Mouse (Mus musculus) lung, postnatal 25 days (tissue): ENCODE measurements around the gene Asb3.
A peak's percentile ranks its signal among the peaks of the same experiment; 100 is the strongest.
"Not testable (repeated sequence)": the region's sequence is repeated elsewhere in the genome, so short reads cannot be mapped to it uniquely, and the experiment has no call there.

ENCODE experiments used
- DNase-seq: peaks from one replicate; pipeline ENCODE4 v3.0.0; 2022; ENCODE audit warnings: low spot score

Gene Asb3

DNA sequence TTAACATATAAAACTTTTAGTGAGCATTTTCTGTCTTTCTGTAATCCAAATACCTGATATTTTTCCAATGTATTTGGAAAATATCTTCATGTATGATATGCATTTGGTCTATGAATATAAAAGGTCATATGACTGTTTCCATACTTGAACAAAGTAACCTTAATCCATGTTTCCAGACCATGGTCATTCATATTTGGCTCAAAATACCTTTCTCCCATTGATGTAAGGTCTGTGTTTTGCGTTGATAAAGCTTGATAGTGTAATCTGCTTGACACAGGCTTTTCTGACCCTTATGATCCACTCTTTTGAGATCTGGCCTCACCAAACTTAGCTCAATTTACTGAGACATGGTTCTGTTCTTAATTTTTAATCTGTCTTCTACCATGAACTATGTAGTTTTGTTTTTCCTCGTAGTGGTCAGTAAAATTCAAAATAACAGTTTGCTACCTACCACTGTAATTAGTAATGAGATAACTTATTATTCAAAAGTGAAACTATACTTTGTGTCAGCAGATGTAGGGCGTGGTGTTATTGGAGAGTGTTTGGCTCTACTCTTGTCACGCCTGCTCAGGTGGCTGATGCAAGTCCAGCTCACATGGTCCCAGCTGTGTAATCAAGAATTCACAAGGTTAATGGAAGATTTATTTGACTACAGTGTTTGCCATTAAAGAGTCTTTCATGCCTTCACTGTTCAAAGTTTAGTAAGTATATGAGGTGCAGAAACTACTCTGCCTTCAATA, 116.1 kb downstream of the Asb3 start:
- DNase-seq, result peak; percentile 6

- not testable (repeated sequence) for DNase-seq
Measured at GRCm38 (mm10) chr11:31009668-31010067, 124.5 kb downstream of the Asb3 start.

DNA sequence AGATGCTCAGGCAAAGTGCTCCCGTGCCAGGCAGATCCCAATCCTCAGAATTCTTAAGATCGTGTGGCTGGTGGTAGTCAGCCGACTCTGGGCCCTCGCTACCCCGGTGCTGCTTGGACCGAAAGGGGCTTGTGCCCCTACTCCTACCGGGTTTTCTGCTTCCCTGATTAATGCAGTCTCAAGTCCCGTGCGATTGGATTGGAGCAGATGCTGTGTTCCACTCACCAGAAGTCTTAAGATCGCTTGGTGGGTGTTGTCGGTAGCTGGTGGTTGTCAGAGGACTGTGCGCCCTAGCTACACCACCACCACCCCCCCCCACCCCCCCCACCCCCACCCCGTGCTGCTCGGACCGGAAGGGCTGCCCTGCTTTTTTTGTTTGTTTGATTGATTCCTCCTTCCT, 132.2 kb downstream of the Asb3 start:
- not testable (repeated sequence) for DNase-seq

- no peak for DNase-seq
Measured at GRCm38 (mm10) chr11:31034958-31035357, 149.7 kb downstream of the Asb3 start.

DNA sequence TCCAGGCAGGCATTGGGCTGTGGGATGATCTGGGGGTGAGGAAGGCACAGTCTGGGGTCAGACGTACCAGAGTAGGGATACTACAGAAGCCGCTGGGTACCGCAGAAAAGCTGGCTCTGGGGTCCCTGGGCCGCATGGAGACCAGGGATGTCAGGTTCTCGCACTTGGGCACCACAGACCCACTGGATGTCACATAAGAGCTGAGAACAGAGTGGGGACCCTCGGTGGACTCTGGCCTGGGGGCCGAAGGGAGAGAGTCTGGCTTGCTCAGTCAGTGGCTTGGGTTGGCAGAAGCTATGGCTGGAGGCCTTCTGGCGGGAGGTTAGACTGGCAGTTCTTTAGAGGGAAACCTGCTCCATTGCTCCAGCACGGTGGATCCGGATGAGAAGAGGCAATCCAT, 204.8 kb downstream of the Asb3 start:
- DNase-seq, result no peak

GRCm38 (mm10) chr11:31090478-31090978, 205.3 kb downstream of the Asb3 start:
- no peak for DNase-seq

DNA sequence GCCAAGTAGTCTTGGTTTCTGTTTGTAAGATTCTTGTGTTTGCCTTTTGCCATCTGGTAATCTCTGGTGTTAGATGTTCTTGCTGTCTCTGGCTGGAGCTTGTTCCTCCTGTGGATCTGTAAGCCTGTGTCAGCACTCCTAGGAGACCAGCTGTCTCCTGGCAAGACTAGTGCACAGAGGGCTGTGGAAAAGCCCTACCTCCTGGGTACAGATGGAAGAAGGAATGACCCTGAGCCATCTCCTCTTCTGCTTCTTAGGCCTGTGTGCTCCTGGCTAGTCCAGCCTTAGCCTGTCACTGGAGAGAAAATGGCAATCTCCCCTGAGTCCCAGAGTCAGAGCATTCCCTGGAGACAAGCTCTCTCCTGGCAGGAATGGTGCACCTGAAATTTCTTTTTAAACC, 214.3 kb downstream of the Asb3 start:
- not testable (repeated sequence) for DNase-seq

GRCm38 (mm10) chr11:31102188-31102587, 217.0 kb downstream of the Asb3 start:
- no peak for DNase-seq

- no peak for DNase-seq
Measured at GRCm38 (mm10) chr11:31105364-31105763, 220.1 kb downstream of the Asb3 start.

- DNase-seq, result not testable (repeated sequence)
Measured at GRCm38 (mm10) chr11:31126964-31127363, 241.7 kb downstream of the Asb3 start.

GRCm38 (mm10) chr11:31133726-31134125, 248.5 kb downstream of the Asb3 start:
- DNase-seq, result not testable (repeated sequence)

DNA sequence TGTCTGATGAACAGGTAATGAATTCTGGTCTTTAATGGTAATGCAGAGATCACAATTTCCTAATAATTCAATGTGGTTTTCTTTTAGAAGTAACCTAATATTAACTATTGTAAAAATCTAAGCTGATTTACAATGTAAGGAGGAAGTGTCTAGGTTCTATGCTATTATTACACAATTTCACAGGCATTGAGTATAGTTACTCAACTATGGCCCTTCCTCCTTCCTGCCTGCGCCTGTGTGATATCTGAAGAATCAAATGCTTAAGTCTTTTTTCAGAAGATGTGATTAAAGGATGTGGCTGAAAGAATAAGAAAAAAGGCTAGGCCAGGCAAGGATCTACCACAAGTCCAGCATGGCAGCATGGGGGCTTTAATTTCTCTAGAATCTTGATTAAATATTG, 249.6 kb downstream of the Asb3 start:
- not testable (repeated sequence) for DNase-seq

DNA sequence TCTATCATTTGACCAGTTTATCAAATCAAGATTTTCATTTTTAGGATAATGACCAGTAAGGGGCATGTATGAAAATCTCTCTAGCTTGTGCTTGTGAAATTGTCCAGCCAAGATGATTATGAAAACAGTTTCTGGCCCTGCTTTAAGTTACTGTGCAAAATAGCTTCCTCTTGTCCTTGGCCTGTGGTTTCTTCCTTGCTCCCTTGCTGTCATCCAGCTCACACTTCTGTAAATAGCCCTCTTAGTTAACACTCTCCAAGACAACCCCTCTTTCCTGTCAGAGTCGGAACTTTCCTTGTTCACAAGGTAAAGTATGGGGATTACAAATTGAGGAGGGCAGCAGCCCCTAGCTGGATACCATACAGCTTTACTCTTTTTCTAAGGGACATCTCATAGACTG, 253.2 kb downstream of the Asb3 start:
- DNase-seq, result not testable (repeated sequence)
